Mouse (Mus musculus) thymus, adult 2 months (tissue): Measurements from ENCODE around the gene Isg20l2. TPM values are rescaled to one million over a fixed set of nuclear protein-coding genes. Genes with fewer than 3 reads are reported as not detected.
"Not testable (repeated sequence)": the region's sequence is repeated elsewhere in the genome, so short reads cannot be mapped to it uniquely, and the experiment has no call there.

ENCODE experiments used
- DNase-seq: peaks from one replicate; pipeline ENCODE4 v3.0.0; 2021
- H3K27ac ChIP-seq: fragments of 200-500 bp; 2 replicates; pipeline ENCODE4 v1.5.1; 2012; ENCODE audit warnings: low read length, control low read depth; ENCODE audit not compliant: control insufficient read depth, insufficient read depth
- H3K27me3 ChIP-seq: fragments of 200-500 bp; 2 replicates; pipeline ENCODE4 v1.6.1; 2012; ENCODE audit warnings: mild to moderate bottlenecking, low read length, moderate library complexity, mixed read lengths; ENCODE audit not compliant: control insufficient read depth, insufficient read depth
- H3K36me3 ChIP-seq: fragments of 200-500 bp; 2 replicates; pipeline ENCODE4 v1.6.1; 2012; ENCODE audit warnings: mild to moderate bottlenecking, low read length, moderate library complexity; ENCODE audit not compliant: control insufficient read depth, insufficient read depth
- H3K4me1 ChIP-seq: fragments of 200-500 bp; replicated peaks from 2 replicates; pipeline ENCODE4 v1.6.1; 2012; ENCODE audit warnings: low read length; ENCODE audit not compliant: control insufficient read depth, insufficient read depth
- H3K4me3 ChIP-seq: fragments of 200-500 bp; 2 replicates; pipeline ENCODE4 v1.5.1; 2012; ENCODE audit warnings: mild to moderate bottlenecking, low read length, control low read depth, moderate library complexity; ENCODE audit not compliant: control insufficient read depth, insufficient read depth
- CTCF ChIP-seq: fragments of 200-500 bp; IDR thresholded peaks from 2 replicates; pipeline ENCODE4 v1.5.1; 2012; ENCODE audit warnings: mild to moderate bottlenecking, control low read depth, low read length, moderate library complexity, borderline replicate concordance; ENCODE audit not compliant: control insufficient read depth, poor library complexity, insufficient read depth; ENCODE audit errors: extremely low read depth
- POLR2A ChIP-seq: fragments of 200-500 bp; IDR thresholded peaks from 2 replicates; pipeline ENCODE4 v1.6.1; 2012; ENCODE audit warnings: mild to moderate bottlenecking, low read length, control low read depth, moderate library complexity; ENCODE audit not compliant: control insufficient read depth, poor library complexity, insufficient read depth; ENCODE audit errors: extremely low read depth
- WGBS: fragments of 180-500 bp; shearing (Covaris S2); methylation state at CpG from one replicate; pipeline ENCODE4 v1.1.7; 2018; 5-methylcytosine and 5-hydroxymethylcytosine counted together
- polyA plus RNA-seq: library from polyadenylated mRNA; depleted of rRNA; stranded (reverse); fragments of >200 nt; gene quantifications from 2 replicates; pipeline ENCODE4 v1.2.3, GENCODE M21; 2012; rRNA removed

Isg20l2 gene
- polyA plus RNA-seq = 31.6 and 40.8 TPM in 2 replicates

DNA sequence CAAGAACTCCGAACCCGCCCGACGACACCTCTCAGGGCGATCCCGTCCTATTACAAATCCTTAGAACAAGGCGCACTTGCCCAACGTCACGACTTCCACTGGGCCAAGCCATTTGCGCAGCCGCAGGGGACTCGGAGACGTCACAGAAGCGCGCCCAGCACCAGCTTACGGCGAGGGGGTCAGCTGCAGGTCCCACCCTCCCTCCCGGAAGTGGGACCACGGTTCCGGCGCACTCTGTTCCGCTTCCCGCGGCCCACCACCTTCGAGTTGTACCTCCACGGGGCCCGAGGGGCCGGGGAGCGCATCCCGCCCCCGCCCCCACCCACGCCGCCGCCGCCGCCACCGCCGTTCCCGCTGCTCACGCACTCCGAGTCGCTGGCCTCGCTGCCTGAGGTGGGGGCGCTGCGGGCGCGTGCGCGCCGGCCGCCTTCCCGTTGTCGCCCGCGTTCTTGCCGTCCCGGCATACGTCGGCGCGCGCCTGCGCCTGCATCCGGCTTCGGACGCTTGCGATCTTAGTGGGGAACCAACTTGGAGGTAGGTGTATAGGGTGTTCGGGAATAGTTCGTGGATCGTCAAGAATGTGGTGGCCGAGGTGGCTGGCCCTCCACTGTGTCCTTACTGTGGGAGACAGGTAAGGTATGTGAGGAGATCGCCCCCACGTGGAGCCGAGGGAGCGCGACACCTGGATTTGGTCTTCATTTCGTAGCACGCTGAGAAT lies at the start of gene Isg20l2, which contains the start of gene Rrnad1:
TSS of gene Isg20l2 (plus strand) at position 237 of the 718 bp plus-strand sequence.
TSS of gene Rrnad1 (minus strand) at position 640 of the 718 bp plus-strand sequence.
- DNase-seq = peak; percentile 95
- Histone ChIP-seq H3K4me3 (peak within 1 kb of the TSS; percentile 96), H3K36me3 (peaks cover 12% of the 10 kb centered on the region), H3K27ac (peak within 1 kb of the TSS; percentile 34; the same call in 1 of the 2 replicates), H3K27me3 (no peaks in the 10 kb centered on the region), H3K4me1 (peaks cover 7% of the 10 kb centered on the region)
- TF ChIP-seq POLR2A = peak; percentile 62; the same call in 1 of the 2 replicates
- TF ChIP-seq CTCF = peak; percentile 83
- under 1% methylated on average over 75 of the region's 78 CpGs for WGBS

DNA sequence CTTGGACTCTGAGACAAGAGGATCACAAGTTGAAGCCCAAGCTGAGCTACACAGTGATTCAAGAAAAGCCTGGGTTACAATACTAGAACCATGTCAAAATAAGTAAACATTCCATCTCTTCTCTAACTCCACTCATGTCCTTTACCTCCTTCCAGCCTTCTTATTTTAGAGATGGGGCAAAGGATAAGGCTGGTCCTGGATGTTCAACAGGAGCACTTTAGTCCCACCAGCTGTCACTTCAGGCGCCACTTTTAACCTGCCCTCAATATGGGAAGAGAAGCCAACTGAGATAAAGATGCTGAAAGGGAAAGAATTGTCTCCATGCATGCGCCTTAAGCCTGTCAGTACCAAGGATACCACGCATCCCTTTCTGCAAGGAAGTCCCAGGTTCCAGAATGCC lies 45.8 kb upstream of the Isg20l2 start:
- peaks cover 7% of the 10 kb centered on the region; the same call in 1 of the 2 replicates for H3K4me1 ChIP-seq
- TF ChIP-seq CTCF (no peak), POLR2A (no peak)
- H3K4me3 ChIP-seq = peak overlapping the region; percentile 93
- H3K27me3 ChIP-seq = no peaks in the 10 kb centered on the region
- H3K36me3 ChIP-seq = peaks cover 10% of the 10 kb centered on the region
- H3K27ac ChIP-seq = 0 out of 2 replicates have a peak overlapping the region, but pooled peaks have one; percentile 3
- no peak for DNase-seq
- 2% methylated on average over 3 of the region's 3 CpGs for WGBS

DNA sequence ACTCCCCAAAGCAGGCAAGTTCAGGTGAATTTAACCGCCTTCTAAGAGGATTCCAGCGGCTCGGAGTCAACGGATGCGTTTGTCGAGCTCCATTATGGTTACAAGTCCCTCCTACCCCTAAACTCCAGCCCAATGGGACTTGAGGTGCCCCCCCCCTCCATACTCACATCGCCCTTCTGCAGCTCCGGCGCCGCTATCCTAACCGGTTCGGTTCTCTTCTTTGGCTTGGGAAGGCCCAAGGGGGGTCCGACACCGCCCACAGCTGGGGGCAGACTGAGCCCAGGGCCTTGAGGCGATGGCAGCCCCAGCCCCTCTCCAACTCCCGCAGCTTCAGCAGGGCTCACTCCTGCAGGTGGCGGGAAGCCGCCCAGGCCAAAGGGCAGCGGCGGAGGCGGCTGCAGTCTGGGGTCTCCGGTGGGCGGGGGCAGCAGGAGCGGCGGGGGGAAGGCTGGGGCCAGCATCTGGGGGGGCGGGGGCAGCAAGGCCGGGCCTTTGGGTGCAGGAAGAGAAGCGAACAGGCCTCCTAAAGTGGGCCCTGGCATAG lies 45.3 kb upstream of the Isg20l2 start:
- Histone ChIP-seq H3K27me3 (no peaks in the 10 kb centered on the region), H3K27ac (peak overlapping the region; percentile 87), H3K4me1 (peaks cover 7% of the 10 kb centered on the region; the same call in 1 of the 2 replicates), H3K36me3 (peaks cover 10% of the 10 kb centered on the region), H3K4me3 (peak overlapping the region; percentile 93)
- TF ChIP-seq POLR2A = 0 out of 2 replicates have a peak, but pooled peaks have one; percentile 4
- no peak for TF ChIP-seq CTCF
- WGBS = under 1% methylated on average over 28 of the region's 28 CpGs
- peak; percentile 47 for DNase-seq

DNA sequence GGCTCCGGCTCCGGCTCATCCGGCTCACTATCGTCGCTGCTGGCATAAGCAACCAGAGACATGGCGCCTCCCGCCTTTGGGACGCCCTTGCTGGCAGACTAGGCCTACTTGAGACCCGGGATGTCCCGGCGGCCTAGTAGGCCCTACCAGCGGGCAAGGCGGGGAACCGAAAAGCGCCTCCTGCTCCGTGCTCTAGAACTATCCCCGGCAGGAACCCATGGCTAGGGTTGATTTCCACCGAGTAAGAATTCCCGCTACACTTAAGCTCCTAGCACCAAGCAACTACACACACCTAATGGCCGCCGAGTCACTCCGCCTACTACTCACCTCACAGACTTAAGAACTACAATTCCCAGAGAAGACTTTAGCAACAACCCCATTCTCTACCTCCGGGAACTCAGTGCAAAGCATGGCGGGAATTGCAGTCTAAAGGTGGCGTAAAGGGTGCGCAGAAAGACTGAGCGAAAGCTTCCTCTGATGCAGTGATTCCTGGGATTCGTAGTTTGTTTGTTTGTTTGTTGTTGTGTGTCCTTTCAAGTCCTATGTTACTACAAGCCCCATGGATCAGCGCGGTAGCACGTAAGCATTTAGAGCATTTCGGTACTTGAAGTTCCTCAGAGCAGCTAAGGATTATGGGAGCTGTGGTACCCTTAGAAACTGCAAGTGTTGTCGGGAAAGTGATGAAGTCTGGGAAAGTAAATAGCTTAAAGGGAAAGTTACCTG lies 44.7 kb upstream of the Isg20l2 start, which contains the start of gene Prcc:
TSS of gene Prcc (minus strand) at position 328 of the 723 bp plus-strand sequence.
- TF ChIP-seq CTCF = no peak
- 0 out of 2 replicates have a peak, but pooled peaks have one; percentile 33 for TF ChIP-seq POLR2A
- Histone ChIP-seq H3K36me3 (peaks cover 4% of the 10 kb centered on the region), H3K27me3 (no peaks in the 10 kb centered on the region), H3K4me1 (peaks cover 7% of the 10 kb centered on the region; the same call in 1 of the 2 replicates), H3K4me3 (peak within 1 kb of the TSS; percentile 93), H3K27ac (peak within 1 kb of the TSS; percentile 87)
- under 1% methylated on average over 33 of the region's 33 CpGs for WGBS
- DNase-seq = peak; percentile 91

DNA sequence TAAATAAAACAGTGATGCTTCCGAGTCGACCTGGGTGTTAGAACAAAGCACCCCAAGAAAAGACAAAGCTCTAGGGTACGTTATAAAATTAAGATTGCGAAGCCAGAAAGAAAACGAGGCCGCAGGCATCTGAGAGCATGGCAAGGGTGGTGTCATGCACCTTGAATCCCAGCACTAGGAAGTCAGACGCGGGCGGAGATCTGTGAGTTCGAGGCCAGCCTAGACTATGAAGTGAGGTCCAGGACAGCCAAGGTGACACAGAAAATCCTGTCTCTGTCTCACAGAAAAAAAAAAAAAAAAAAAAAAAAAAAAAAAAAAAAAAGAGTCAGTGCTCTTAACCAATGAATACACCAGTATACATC lies 44.1 kb upstream of the Isg20l2 start:
- TF ChIP-seq CTCF (no peak), POLR2A (no peak)
- H3K27ac ChIP-seq = peak overlapping the region; percentile 21; the same call in 1 of the 2 replicates
- WGBS = 6% methylated on average over 10 of the region's 10 CpGs
- H3K4me3 ChIP-seq = peak overlapping the region; percentile 43
- H3K36me3 ChIP-seq = no peaks in the 10 kb centered on the region; the same call in 1 of the 2 replicates
- H3K4me1 ChIP-seq = peaks cover 7% of the 10 kb centered on the region; the same call in 1 of the 2 replicates
- no peak for DNase-seq
- H3K27me3 ChIP-seq = no peaks in the 10 kb centered on the region

DNA sequence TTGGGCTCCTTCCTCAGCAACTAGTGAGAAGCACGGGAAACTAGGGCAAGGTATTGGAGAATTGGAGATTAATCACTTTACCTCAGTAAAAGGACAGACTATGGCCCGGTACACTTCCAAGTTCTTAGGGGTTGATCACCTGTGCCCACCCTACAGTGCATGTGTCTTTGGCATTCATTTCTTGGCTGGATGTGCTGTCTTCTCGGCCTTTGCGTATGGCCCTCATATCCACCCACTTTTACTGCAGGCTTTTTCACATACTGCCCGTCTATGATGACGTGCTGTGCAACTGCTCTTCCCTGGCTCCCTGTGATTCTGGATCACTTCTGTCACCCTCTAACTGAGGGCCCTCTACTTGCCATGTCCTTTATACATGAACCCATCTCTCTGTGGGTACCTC lies 43.7 kb upstream of the Isg20l2 start:
- DNase-seq = peak; percentile 5
- Histone ChIP-seq H3K4me3 (no peak overlapping the region), H3K4me1 (peaks cover 7% of the 10 kb centered on the region; the same call in 1 of the 2 replicates), H3K36me3 (no peaks in the 10 kb centered on the region), H3K27ac (no peak overlapping the region), H3K27me3 (no peaks in the 10 kb centered on the region)
- 94% methylated on average over 6 of the region's 6 CpGs for WGBS
- no peak for TF ChIP-seq CTCF
- TF ChIP-seq POLR2A = no peak

DNA sequence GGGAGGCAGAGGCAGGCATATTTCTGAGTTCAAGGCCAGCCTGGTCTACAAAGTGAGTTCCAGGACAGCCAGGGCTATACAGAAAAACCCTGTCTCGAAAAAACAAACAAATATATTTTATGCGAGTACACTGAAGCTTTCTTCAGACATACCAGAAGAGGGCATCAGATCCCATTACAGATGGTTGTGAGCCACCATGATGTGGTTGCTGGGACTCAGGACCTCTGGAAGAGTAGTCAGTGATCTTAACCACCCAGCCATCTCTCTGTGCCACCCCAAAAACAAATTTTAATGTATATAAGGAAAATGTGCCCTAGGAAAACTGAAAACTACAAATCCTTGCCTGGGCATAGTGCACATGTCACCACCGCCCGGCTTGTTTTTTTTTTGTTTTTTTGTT lies 42.7 kb upstream of the Isg20l2 start:
- not testable (repeated sequence) for H3K27ac ChIP-seq, H3K27me3 ChIP-seq, H3K4me1 ChIP-seq, H3K4me3 ChIP-seq, DNase-seq, H3K36me3 ChIP-seq
- 86% methylated on average over 4 of the region's 4 CpGs for WGBS
